Mouse (Mus musculus) thymus, postnatal 0 days (tissue): ENCODE measurements at regions not wholly inside any gene's neighbourhood (a gene's known extent, or its start where the extent isn't known, plus 50 kb on each side); places are given as distances from the start of the nearest gene placed in this dataset.
A peak's percentile ranks its signal among the peaks of the same experiment; 100 is the strongest.

Experiments
- DNase-seq: peaks from one replicate; pipeline ENCODE4 v3.0.0-alpha.2; 2015; ENCODE audit warnings: low spot score

DNA sequence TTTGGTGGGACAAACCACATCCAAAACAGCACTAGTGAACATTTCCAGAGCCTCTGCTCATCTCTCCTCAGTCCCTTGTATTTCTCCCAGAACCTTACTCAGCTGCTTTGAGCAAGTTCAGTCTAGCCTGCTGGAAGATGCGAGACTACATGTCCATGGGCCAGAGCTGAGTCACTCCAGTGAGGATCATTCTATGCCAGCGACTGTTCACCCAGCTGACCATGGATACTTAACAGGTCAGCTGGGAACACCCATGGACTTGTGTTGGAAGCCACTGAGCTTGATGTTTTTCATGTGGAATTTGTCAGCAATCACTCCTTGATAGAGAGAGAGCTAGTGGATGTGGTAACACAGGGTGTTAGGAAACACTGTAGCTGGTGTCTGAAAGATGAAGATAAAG lies 146.5 kb upstream of the Jag1 start:
- DNase-seq: no peak

DNA sequence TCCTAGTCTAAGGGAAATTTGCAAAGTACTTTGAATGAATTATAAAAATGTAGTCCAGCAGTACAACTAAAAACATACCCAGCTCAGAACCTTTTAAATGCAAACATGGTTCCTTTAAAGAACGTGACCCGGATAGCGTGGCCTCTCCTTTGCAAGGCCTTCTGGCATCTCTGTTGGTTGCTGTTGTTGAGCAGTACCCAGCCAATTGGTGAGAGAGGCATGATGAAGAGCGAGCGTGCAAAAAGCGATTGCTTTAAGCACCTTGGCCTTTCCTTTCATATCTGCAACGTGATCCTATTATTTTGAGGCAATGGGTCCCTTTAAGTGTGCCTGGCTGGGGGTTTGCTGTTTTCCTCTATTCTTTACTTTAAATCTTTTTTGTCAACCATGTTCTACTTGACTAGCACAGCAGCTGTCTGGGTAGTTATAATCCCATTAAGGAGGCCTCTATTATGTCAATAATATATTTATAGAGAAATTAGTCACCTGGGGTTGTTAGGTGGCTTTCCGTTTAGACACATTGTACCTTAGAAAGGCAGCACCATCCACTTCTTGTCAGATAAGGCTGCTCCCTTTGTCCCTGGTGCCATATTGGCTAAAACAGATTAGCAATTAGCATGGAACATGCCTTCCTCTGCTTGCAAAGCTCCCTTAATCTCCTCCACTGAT lies 141.5 kb upstream of the Jag1 start:
- no peak for DNase-seq

DNA sequence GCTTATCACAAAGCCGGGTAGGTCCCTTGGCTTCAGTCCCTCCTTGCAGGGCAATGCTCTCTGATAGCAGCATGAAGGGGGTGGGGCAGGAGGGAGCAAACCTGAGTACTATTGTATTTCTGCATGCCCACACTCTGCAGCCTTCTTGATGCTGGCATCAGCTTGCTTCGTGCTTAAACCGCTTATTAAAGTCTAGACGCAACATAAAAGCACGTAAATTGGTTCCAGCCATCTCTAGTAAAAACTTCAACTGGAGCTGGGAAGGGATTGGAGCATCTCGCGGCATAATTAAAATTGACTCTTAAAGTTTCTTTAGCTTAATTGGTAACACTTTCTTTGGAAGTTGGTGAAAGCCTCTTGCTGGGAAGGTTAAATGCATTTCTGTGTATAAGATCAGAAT lies 131.5 kb upstream of the Jag1 start:
- DNase-seq: no peak

DNA sequence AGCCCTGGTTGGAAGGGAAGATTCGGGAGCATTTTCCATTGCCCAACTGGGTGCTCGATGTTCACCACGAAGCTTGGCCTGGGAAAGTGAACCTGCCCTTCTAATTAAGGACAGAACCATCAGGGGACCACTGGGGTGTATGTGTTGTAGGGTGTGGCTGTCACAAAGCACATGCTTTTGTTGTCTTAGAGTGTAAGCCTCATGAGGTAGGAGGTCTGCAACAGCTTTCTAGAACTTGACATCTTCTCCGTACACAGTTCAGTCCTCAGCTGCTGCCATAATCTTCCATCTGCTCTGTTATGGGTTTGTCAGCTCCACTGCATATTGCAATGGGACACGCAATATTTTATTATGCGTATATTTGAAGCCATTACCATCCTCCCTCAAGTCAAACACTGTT lies 127.9 kb upstream of the Jag1 start:
- no peak for DNase-seq

DNA sequence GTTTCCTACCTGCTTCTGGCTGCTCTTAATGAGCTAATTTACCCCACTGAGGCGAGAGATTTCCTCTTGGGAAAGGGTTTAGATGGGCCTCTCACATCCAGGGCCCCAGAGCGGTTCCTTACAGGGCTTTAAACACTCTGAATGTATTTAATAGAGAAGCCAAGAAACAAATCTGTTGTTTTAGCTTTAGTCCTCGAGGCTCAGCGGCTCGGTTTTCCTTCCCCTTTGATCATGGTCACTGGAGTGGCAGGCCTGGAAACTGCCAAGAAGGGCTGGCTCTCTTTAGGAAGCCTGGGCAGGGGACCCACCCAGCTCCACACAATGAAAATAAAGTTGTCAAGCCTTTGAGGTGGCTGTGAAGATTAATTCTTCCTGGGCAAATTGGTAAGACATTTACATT lies 127.5 kb upstream of the Jag1 start:
- DNase-seq: no peak

DNA sequence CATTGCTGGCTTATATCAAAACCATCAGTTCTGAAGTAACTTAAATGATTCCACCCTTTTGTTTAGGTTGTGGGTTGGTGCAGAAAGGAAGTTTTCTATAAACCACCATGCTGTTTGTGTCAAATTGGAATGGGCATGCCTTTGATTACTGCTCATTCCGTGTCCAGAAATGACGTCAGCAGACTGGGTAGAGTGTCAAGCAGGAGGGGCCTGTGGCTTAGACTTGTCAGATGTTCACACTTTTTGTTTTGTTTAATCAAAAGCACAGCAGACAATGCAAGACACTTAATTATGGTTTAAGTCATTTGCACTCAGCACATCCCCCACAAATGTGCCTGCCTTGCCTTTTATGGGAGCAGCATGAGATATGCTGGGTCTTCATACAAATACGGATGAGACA lies 120.5 kb upstream of the Jag1 start:
- DNase-seq: no peak

DNA sequence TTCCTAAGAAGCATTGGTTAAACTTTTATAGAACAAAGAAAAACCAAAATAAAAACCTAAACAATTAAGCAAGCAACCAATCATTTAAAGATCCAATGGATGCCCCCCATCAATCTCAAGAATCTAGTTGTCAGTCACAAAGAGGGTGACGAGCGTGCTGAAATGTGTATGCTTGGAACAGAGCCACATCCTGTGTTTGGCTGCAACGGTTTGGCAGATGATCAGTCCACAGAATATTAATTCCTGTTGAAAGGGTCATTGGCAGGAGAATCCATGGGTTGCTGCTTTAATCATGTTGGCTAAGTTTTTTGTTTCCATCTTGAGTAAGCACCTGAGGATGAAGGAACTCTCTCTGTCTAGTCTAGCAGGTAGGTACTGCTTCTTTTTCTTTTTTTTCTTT lies 117.5 kb upstream of the Jag1 start:
- DNase-seq: no peak

DNA sequence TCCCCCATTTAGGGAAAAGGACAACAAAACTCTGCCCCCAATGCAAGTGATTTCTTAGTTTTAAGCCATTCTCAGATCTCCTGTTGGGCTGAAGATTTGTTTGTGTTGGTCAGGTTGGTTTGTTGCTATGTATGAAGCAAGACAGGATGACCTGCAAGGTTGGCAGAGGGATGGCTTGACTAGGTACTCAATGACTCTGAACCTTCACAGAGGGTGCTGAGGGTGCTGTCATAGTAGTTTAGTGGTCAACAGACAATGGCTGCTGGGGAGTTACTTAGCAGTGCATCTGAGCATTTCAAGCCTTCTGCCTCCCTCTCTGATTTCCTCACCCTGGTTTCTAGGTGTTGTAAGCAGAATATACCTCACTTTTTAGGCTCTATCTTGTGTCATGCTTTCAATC lies 114.7 kb upstream of the Jag1 start:
- no peak for DNase-seq

DNA sequence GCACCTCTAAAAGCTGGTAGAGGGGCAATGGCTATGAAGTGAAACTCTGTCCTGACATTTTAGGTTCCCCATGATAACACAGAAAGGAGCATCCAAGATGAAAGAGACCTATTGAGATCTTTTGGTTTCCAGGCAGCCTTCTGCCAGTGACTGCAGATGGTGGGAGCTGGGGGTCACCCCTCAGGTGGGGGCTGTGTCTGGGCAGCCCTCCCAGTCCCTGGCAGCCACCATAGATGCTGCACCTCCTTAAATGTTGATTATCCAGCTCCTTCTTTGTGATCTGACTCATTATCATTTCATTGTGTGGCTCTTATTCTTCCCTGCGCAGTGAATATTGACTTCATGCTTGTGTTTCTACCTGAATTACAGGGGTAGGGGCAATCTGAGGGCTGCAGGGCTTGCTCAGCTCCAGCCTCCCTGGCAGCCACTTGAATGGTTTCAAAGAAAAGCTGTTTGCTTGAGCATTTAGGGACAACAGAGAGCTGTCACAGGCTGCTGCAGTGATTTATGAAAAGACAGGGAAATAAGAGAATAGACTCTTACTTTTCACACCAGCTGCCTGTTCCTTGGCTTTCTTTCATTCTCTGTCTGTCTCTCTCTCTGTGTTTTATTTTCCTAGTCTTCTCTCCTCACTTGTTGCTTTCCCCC lies 113.1 kb upstream of the Jag1 start:
- no peak for DNase-seq

DNA sequence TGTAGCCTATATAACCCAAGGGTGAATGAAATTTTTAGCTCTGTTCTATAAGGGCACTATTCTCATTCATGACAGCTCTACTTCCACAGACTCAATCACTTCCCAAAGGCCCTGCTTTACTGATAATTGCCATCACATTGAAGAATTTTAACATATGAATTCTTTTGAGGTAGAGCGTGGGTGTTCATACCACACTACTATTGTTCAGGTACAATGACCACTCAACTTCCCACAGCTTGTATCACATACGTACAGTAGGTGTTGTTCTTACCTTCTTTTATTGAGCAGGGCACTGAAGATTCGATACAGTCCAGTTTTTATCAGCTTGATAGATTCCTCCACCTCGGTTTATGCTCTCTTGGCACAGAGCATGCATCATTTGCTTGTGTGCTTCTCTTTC lies 111.1 kb upstream of the Jag1 start:
- DNase-seq: no peak

DNA sequence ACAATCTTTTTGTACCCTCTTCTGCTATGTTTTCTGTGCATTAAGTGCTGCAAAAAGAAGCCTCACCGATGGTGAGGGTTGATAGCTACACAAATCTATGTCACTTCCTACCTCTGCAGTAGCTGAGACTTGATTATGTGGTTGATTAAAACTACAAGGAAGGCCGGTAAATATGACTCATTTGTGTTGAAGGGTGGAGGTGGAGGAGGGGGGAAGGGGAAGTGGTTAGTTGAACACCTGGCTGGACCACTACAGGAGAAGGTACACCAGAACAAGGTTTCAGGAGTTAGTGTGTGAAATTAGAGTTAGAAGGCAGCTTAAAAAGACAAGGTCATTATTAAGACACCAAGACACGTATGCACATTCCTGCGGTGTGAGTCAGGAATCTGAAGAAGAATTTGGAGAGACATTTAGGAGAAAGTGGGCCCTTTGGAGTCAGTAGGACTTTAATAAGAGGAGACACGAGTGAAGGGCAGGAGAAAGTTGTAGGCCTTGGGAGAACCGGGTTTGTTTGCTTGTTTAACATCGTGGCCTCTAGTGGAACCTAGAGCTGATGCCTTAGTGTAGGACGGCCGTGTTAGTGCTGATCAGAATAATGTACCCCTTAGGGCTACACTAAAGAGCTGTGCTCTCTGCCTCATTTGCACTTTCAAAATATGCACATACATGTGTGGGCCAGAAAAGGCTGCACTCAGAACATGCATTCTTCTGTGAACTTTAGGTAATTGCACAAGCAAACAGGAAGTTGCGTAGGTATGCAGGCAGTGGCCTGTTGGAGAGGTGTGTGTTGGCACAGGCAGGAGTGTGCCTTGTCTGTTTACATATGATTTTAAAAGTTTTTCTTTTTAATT lies 108.5 kb upstream of the Jag1 start:
- peak; percentile 1 for DNase-seq

DNA sequence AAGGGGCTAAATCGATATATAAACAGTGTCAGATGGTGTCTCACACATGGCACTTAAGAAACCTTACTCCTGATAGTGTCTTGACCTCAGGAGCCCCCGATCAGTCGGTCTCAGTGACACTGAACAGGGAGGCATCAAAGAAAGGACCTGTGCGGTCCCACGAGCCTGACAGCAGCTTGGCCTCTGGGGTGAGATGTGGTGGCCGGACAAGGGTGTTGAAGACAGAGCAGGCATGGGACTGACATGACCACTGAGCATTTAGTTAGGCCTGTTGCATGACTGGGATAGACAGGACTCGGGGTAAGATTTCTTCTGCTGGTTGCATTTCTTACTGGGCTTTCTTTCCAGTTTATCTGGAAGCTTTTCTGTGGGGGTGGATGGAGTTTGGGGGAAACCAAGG lies 99.3 kb upstream of the Jag1 start:
- no peak for DNase-seq

DNA sequence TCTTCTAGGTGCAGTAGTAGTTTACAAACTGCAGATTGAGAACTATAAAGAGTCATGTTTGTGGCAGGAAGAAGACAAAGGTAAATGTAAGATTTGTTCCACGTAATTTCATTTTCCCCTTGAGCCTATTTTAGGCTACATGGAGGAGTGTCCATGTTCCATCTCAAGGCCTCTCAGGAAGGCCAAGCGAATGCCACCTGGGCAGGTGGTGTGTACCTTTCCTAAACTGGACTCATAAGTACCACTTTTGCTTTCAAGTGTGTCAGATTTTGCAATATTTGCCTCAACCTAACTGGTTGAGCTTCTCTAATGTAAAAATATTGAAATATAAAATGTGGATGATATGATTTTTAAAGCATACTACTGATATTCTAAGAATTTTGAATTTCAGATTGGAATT lies 91.4 kb upstream of the Jag1 start:
- DNase-seq: no peak

DNA sequence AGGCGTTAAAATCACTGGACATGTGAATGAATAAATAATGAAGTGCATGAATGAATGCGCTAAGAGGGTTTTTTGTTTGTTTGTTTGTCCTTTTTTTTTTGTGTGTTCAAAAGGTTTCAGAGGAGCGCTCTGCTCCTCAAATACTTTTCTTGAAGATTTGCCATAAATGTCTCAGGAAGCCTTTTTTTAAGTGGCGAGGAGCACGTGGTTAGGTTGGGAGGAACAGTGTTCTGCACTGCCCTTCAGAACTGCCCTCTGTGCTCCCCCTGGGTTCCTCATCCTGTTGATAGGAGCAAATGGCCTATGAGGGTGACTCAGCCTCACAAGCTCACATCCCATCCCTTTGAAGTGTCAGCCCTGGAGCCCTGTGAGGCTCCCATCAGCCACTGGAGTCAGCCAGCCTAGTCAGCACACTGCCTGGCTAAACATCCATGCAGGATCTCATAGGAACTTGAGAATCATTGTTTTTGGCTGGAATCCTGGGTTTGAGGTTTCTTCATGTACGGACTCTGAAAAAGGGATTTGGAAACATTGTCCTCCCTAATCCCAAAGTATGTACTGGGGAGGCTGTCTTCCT lies 87.9 kb upstream of the Jag1 start:
- no peak for DNase-seq

DNA sequence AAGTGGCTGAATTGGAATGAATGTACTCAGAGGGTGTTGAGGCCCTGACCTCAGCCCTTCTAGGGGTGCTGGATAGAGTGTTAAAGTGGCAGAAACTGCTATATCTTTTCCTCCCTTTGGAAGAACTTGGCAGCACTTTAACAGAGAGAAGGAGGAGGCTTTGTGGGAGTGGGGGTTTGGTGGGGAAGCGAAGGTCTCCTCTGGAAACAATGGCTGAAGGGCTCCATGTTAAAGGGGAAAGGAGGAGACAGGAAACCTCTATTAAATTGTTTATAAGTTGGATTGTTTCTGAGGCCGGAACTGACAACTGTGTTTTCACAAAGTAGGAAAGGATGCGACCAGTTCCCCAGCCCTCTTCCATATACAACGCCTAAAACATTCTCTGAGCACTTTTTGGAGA lies 83.7 kb upstream of the Jag1 start:
- no peak for DNase-seq

DNA sequence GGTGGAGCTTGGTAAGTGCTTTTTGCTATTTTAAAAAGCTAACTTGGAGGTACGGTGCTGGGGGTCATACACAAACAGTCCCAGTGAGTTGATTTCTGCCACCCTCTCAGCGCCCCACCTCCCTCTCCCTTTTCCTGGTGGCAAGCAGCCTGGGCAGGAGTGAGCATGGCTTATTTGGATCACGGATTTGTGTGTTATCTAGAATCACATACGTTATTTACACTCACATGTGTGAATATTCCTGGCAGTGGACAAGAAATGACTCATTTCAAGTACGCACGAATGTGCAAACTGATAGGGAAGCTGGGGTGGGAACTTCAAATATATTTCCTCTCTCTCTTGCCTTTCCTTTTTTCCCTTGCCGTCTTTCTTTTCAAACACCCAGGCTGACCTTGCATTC lies 75.7 kb upstream of the Jag1 start:
- no peak for DNase-seq

DNA sequence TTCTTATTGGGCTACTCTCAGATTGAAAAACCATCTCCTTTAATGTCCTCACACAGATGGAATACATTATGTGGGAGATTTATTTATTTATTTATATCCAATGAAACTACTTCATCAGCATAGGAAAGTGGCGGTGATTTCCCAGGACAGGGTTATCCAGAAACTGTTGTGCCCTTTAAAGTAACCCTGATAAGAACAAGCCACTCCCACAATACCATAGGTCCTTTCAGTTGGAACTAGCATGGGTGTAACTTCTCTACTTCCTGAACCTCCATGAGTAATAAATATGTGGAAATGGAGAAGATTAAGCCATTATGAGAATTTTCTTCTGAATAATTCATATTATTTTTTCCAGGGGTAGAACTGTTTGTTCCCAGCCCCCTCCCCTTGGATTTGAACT lies 52.7 kb upstream of the Jag1 start:
- no peak for DNase-seq

DNA sequence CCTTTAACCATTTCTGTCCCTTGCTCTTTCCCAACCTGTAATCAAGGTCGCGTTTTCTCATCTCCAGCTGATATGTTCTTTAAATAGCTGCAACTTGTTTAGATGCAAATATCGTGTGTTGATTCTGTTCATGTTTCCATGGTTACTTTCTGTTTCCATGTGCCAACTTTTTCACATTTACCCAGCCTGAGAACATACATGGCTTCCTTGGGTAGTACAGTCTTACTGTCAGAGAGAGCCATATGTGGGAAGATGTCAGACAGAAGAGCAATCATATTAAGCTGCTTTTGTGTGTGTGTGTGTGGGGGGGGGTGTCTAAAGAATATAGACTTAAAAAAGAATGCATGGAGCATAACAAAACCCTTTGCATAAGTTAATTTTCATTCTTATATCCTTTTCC lies 52.2 kb upstream of the Jag1 start:
- DNase-seq: no peak
